Mouse (Mus musculus) lung, postnatal 0 days (tissue): ENCODE measurements around the gene Ccdc130.

ENCODE experiments used
- CTCF ChIP-seq: IDR thresholded peaks from 2 replicates; pipeline ENCODE4 v1.5.1; 2016; ENCODE audit warnings: antibody characterized with exemption, mild to moderate bottlenecking
- EP300 ChIP-seq: IDR thresholded peaks from 2 replicates; pipeline ENCODE4 v1.6.1; 2016; ENCODE audit warnings: antibody characterized with exemption, mild to moderate bottlenecking, control low read depth

DNA sequence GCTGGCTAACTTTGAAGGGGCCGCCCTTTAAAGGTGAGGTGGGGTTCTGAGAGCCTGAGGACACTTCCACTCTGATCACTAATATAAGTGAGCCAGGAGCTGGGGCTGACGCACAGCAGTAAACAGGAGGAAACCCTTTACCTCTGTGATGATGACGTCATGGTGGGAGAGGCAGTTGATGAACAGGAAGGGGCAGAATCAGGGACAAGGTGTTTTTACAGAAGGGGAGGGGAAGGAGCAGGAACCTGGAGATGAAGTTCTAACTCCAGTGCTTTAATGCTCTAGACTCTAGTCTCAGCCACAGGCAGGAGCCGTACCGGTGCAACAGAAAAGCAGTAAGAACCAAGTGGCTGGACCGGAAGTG lies 13.7 kb downstream of the Ccdc130 start:
- TF ChIP-seq CTCF (no peak), EP300 (no peak)
